Mouse (Mus musculus) megakaryocyte, embryonic 14.5 days (primary cell): Measurements from ENCODE around the gene Npr1.

Source experiments
- FLI1 ChIP-seq: IDR thresholded peaks from 2 replicates; pipeline ENCODE4 v1.6.1; 2012; ENCODE audit warnings: low read length, inconsistent platforms, mixed read lengths
- GATA1 ChIP-seq: IDR thresholded peaks from 3 replicates; pipeline ENCODE4 v1.6.1; 2012; ENCODE audit warnings: mixed read lengths, low read length, inconsistent platforms, borderline replicate concordance

GRCm38 (mm10) chr3:90420696-90421095 is 45.0 kb downstream of the Npr1 start:
- TF ChIP-seq GATA1, result no peak
- TF ChIP-seq FLI1, result no peak
